Mouse (Mus musculus) right cerebral cortex, adult 2 months (tissue): ENCODE data around the gene Shisa6.
"Not testable (repeated sequence)": the region's sequence is repeated elsewhere in the genome, so short reads cannot be mapped to it uniquely, and the experiment has no call there.

Experiments
- DNase-seq, 2 experiments: peaks; one replicate each; pipeline ENCODE4 v3.0.0; 2021 to 2022; ENCODE audit warnings: low spot score in 2 of 2

The Shisa6 gene

DNA sequence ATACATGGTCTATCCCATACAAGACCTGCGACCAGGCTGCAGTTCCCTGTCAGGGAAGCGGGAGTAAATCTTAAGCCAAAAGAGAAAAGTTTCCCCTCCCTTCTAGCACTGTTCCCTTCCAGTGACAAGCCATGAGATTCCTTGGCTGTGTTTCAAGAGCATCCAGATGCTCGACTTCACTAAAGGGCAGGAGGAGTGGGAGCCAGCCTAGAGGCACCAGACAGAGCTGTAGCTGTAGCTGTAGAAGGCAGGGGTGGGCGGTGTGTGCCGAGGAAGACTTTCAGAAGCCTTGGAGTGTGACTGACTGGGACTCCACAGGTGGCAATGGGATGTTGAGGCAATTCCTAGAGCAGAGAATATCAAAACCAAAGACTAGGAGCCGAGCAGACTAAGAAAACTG is 43.3 kb downstream of the Shisa6 start:
- peak; percentile 26 to 40 for DNase-seq

DNA sequence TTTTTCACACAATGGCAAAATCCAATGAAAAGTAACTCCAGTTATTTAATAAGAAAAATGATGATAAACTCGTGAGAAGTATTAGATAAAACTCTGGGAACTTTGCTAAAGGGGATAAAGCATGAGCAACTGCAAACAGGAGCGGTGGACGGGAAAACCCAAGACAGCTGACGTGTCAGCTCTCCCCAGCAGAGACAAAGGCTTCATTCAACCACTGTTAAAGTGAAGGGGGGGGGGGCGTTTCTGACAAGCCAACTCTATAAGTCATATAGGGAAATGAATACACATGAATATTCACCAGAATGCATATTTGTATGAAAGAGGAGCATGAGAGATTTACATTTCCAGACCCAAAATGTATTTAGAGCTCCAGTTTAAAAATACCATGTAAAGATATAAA is 83.1 kb downstream of the Shisa6 start:
- DNase-seq, result no peak

DNA sequence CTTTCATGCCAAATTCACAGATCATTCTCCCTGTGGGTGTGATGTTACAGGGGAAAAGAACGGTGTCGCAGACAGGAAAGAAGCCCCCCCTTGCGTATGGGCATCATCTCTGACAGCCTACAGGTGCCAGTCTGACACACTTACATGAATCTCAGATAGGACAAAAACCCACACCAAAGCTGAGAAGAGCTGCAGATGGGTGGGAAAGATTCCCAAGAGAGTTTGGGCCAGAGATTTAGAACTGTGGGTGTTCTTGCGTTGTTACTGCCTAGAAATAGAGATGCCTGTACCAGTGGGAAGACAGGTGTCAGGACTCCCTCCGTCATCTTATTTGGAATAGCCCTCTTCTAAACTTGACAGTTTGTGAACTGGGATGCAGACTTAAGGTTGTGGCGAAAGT is 99.6 kb downstream of the Shisa6 start:
- DNase-seq, result peak; percentile 12 to 54

DNA sequence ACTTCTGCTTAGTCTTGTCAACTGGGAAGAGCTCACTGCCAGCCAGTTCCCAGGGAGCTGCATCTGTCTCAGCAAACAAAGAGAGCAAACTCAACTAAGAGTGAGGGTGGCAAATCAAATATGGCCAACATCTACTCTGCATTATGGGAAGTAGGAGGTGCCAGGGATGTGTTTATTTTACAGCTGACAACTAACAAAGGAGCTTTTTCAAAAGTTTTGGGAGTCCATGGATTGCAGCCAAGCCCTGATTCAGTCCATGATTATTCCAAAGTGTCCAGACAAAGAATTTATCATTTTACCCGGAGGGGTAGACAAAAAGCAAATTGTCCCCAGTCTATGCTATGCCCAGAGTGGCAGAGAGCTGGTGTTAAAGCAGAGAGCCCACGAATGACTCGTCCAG is 107.5 kb downstream of the Shisa6 start:
- no peak for DNase-seq

DNA sequence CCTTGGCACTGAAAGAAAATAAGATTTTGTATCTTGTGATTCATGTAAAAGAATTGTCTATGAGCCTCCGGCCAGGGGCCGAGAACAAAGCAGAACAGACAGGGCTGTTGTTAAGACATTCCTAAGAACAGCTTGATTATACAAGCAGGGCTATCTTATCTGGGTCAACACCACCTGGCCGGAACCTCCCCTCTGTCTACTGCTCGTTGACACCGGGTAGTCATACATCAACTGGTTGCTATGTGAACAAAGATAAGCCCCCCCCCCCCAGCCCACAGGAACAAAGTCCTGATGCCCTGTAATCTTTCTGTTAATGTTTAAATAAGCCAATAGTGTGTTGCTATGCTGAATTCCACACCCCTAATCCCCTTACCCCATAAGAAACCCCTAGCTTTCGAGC is 117.0 kb downstream of the Shisa6 start:
- DNase-seq, result not testable (repeated sequence)

DNA sequence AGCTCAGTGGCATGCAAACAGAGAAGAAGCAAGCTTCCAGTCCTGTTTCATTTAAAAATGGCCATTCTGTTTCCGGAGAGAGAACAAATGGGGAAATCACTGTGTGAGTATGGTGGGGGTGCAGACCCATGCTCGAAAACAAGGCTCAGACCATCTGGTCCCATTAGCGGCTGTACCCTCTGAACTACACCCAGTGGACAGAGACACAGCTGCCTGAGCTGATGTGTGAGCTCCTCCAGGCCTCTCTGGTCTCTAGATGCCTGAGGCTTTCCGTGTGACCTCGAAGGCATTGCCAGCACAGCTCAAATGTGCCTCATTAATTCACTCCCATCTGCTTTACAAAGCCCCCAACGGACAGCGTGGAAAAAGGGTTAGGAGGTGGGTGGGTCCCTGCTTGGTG is 125.7 kb downstream of the Shisa6 start:
- DNase-seq, result no peak

DNA sequence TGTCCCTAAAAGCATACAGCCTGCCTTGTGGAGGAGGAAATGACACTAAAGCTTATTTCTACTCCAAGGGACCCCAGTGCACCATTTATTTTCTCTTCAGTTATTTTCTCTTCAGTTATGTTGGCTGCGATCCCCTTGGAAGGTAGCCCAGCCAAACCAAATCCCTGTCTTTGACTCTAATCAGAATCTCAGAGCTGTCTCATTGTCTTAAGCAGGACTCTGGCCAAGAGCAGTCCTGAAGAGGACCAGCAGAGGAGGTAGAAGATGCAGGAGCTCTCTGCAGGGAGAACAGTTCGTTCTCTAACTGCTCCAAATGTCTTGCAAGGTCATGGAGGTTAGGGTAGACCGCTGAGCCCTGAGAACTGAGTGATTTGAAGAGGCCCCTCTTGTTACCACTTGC is 138.2 kb downstream of the Shisa6 start:
- no peak for DNase-seq

DNA sequence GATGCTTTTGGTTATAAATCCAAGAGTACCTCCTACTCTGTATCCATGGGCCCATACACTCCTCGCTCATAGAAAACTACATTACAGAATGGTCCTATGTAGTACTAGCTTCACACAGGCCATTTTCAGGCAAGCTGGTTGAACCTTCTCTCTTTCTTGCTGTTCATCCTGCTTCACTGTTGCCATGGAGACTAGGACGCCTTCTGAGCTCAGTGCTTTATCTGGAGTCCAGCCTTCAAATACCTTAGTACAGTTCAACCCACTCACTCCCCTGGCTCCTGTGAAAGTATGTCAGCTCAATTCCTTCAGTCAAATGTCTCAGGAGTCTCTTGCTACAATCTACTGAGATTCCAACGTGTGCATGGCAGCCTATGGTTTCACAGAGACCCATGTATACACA is 154.0 kb downstream of the Shisa6 start:
- peak; percentile 62 to 73 for DNase-seq

DNA sequence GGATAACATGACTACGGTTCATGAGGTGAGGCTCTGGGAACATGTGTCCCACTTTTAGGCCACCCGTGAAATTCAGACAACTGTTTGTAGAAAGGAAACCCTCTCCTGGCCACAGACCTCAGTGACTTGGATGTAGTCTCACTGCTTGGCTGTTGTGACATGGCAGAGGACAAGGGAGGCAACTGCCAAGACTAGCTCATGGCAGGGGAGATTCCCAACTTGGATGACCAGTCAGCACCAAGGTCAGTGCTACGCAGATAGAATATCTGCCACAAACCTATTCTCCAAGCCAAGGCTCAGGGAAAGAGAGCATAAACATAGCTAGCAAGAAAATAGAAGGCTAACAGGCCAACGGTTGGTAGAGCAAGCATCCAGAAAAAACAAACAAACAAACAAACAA is 156.0 kb downstream of the Shisa6 start:
- DNase-seq, result no peak

DNA sequence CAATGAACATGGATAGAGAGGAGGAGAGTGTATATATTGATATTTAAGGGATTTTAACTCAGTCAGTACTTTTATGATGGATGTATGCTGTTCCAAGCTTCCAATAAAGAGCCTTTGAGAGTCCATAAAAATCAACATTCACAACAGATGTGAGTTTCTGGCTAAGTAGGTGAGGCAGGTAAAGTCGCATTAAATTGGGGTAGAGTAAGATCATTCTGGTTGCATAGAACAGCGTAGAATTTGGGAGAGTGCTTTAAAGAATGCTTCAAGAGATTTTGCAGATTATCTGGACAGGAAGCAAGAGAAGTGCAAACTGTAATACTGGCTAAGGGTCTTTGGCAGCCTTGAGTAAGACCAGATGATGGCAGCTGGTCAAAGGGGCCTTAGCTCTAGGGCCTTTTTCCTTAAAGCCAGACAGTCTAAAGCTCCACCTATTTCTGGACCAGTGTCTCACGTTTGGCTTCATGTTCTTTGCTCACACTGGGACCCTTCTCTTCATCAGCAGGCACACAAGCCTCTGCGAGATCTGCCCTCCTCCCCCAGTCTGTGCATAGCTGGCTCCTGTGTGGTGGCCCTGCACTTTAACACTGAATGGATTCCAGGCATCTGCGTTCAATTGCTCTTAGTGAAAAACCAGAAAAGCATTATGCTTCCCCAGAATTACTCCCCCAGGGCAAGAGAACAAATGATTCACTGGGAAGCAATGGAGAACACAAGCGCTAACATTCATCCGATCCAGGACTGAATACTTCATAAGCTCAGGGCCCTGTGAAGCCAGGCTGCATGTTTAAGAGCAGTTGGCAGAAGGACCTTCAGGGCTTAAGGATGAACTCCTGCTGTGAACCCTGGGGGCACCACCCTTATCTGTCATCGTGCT is 158.7 kb downstream of the Shisa6 start:
- DNase-seq, result no peak

DNA sequence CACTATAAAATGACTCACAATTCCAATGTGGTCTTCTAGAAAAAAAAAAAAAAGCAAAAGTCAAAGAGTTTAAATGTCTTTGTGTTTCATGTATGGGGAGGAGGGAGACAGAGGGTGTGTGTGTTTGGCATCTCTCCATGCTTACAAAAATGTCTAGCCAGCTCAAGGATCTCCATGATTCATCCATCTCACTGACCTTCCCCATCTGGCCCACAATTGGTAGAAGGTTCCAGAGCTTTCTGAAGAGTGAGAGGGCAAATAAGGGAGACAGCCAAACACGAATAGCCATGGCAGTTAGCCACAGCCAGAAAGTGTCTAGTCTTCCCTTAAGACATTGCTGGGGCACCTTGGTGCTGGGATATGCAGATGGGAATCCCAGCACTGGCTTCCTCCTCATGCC is 166.0 kb downstream of the Shisa6 start:
- no peak for DNase-seq

DNA sequence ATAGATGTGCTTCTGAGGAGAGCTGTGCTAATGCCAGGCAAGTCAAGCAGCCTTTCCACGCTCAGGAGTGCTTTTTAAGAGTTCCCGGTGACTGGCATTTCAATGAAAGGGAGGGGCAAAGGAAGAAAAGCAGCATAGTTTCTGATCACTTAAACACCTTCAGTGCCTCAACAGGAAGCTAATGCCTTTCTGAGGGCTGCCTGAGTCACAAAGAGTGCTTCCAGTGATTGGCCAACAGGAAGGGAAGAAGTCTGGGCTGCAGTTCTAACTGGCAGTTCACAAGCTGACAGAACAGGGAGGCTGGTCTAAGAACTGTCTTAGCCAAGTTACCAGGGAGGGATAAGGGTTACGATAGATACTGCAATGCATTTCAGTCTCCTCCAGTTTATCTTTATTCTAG is 180.9 kb downstream of the Shisa6 start:
- DNase-seq, result no peak

DNA sequence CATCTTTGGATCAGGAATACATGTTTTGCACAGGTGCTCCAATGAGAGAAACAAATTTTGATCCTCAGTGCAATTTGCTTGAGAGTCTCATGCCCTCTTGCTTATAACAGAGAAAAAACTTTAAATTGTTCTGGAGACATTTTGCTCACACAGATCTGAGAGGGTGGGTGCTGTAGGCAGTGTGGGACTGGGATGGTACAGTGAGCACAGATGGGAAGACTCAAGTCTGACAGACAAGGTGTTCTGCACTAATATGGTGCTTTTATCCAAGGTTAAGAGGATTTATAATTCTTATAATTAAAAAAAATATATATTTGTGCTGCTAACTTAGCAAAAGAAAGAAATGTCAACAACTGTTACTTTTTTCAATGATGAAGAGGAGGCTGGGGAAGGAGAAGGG is 189.5 kb downstream of the Shisa6 start:
- DNase-seq, result no peak

DNA sequence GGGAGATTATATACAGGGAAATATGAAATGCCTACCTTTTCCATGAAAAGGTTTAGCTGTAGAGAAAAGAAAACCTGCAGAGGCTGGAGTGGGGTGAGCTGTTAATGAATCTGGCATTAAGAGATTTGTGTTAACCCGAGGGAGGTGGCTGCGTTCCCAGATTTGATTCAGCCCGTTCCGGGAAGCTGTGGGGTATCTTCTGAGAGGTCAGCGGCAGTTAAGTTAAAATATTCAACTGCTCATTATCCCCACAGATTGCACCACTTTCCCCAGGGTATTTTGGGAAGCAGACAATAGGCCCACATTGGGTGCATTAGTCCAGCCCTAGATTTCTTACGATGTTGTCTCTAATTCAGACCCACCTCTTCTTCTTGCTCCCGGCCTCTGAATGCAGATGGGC is 213.0 kb downstream of the Shisa6 start:
- DNase-seq, result peak; percentile 10 to 17

DNA sequence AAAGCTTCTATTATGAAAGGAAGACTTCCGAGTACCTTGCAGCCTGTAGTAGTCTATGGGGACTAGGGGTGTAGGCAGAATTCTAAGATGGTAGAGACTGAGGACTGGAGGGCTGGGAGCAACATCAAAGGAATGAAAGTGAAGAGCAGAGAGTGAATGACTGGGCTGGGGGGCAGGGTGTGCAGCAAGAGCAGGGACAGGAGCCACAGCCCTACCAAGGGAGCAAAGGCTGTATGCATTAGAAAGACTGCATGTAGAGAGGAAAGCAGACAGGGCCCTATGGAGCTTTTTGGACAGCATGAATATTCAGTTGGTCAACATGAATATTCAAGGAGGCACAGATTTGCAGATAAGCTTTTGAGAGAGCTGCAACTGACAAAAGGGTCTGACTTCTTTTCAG is 221.4 kb downstream of the Shisa6 start:
- no peak for DNase-seq

DNA sequence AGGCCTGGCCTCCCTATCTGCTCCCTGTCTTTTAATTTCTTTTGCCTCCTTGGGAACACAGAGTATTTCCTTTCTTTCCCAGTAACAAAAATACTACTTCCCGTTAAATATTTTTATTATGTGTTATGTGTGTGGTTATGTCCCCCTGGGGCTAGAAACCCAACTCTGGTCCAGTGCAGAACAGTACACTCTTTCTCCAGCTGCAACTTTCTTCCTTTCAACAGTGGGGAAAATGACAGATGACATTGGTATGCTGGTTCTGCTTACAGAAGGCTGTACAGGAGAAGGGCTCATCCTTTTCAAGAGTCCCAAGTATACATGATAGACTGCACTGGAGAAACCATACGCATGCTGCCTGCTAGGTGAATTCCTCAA is 251.1 kb downstream of the Shisa6 start:
- DNase-seq, result no peak

DNA sequence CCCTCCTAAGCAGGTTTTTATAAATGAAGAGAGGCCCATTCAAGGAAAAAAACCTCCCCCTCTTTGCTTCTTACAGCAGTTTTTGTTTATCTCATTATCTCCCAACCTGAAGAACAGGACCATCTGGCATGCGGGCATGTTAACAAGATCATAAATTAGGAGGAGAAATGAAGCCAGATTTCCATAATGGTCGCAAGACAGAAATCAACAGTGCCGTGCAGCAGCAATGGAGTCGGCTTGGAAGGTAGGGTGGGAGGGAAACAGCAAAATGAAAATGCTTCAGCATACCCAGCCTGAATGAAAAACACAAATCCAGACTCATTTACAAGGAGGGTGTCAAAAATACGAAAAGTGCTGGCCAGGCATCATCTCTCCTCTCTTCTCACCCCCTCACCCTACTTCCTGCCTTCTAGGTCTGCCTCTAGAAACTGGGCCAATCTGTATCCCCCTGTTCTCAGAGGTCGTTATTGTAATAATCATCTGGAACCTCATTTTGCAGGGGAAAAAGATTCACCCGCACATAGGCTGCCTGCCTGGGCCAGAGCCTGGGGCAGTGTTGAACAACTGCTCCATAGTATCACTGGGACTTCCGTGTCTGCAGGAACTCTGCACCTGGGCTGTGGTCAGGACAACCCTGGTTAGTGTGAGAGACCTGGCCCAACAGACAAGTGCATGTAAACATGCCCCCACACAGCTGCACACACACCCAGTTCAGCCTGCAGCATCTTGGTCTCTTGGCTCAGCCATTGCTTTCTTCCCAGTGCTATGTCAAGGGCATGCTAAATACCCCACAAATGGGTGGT is 251.7 kb downstream of the Shisa6 start:
- peak; percentile 20 to 32 for DNase-seq

DNA sequence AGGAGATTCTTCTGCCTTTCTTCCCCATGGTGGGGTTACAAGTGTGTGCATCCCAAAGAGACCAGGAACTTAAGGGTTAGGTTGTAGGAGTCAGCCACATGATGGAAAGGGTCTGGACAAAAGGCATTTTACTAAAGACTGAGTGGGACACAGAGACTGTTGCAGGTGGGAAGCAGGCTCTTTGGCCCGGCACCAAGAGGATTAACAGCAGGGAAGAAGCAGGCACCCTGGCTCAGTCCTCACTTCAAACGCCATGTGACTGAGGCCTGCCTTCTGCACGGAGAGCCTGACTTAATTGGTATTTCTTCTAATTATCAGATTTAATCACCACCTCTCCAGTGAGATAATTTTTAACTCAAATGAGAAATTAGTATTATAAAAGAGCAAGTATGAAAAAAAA is 258.7 kb downstream of the Shisa6 start:
- no peak for DNase-seq

DNA sequence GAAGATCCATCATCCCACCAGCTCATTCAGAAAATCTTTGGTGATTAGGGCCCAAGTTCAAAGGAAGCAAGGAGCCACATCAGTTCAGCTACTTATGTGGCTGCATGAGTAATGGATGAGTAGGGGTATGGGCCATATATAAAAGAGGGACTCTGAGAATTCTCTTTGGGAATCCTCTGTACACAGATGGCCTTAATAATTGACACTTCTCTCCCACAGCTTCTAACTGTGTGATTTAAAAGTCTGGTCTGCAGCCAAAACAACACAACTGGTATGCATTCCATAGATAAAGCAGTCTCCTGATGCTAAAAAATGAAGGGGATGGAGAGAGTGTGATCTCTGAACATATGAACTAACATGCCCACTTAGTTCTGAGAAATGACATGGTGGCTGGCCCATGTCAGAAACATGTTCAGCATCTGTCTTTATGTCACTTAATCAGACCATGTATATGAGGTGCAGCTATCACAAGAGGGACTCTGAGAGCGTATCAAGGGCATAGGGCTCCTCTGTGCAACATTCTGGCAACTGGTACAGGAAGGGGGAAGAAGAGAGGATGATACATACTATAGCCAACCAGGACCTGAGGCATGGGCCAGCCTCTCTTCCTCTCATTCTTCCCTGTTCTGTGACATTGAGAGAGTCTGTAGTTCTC is 260.3 kb downstream of the Shisa6 start:
- no peak for DNase-seq

DNA sequence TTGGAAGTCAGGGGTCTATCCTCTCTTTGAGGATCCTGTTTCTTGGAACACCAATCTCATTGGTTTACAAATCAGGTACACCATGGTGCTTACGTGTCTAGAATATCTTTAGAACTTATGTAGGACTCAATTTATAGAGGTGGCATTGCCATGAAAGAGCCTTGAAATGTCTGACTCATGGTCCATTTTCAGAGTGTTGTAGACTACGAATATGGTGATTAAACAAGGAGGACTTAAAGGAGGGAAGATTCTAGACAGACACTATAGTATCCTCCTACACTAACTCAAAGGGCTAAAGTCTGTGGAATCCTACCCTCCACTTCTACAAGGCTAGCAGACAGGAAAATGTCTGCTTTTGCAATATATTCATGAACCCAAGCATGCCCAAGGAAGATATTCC is 265.6 kb downstream of the Shisa6 start:
- no peak for DNase-seq

DNA sequence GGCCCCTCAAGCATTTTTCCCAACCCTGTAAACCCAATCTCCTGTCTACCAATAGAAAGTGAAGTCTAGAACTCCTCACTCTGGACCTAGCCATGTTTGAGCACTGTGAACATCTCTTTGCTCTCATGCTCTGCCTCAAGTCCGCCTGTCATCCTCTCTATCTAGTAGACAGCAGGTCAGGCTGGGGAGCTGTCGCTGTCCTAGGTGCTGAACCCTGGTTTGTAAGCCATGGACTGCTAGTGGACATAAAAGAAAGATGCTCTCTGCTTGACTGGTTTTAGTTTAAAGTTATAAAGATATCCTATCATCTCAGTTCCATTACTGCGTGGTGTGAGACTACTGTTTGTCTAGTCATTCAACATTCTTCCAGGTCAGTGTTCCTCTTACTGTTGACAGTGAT is 266.9 kb downstream of the Shisa6 start:
- no peak for DNase-seq

DNA sequence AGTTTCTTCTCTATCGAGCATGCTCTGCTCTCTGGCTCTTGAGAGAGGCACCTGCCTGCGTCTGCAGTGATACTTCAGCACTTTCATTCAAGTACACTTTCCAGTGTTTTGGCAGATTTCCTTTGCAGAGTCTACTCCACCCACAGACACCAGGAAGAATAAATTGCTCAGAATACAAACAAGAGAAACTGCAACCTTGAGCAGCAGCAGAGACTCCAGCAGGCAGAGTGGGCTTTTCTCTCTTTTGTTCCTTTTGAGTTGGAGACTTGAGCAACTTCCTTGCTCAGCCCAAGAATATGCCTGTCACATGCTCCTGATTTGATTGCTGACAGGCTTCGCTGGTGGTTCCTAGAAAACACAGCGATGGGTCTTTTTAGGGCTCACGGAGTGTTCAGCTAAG is 278.6 kb downstream of the Shisa6 start:
- peak; percentile 22 to 37 for DNase-seq

DNA sequence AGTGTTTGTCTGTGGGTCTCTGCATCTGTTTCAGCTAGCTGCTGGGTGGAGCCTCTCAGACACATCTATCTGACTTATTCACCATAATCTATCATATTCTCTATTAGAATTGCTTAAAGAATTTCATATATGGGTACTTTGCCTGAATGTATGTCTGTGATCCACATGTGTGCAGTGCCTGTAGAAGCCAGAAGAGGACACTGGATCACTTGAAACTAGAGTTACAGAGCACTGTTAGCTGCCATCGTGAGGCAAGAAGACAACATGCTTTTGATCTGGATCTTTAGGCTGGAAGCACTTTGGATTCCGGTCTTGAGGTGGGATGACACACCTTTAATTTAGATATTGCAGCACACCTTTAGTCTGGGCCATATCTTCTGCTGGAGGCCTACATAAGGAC is 289.2 kb downstream of the Shisa6 start:
- no peak for DNase-seq
